Mouse (Mus musculus) liver, adult 2 months (tissue): ENCODE data around the gene Gm28042.

Source experiments
- CTCF ChIP-seq: fragments of 200-500 bp; IDR thresholded peaks from 2 replicates; pipeline ENCODE4 v1.5.1; 2011; ENCODE audit warnings: low read depth, low read length, control low read depth
- POLR2A ChIP-seq: fragments of 200-500 bp; IDR thresholded peaks from 2 replicates; pipeline ENCODE4 v1.6.1; 2011; ENCODE audit warnings: low read length, control low read depth; ENCODE audit not compliant: insufficient read depth; ENCODE audit errors: extremely low read depth

GRCm38 (mm10) chr2:120006696-120007095 is 20.6 kb upstream of the Gm28042 start:
- TF ChIP-seq CTCF (no peak), POLR2A (no peak)
